Mouse (Mus musculus) neural tube, embryonic 14.5 days (tissue): Measurements from ENCODE around the gene Txndc2. TPM values are rescaled to one million over a fixed set of nuclear protein-coding genes. Genes with fewer than 3 reads are reported as not detected.

ENCODE experiments used
- polyA plus RNA-seq: library from polyadenylated mRNA; unstranded; fragments of >200 nt; fragmentation: Nextera tagmentation; extraction: Ambion mirVana; gene quantifications from 2 replicates; pipeline ENCODE4 v1.2.1, GENCODE M21; 2014

The Txndc2 gene
- polyA plus RNA-seq, 1 experiment from 2014 or later, result 0.11 TPM

Other genes with a start within 250 kb of the Txndc2 start
- 1.1 and 1.9 TPM in 2 replicates for gene Tmem232, start 101.4 kb downstream of the Txndc2 start, polyA plus RNA-seq
- 298 and 333 TPM in 2 replicates for gene Vapa, start 28.6 kb downstream of the Txndc2 start, polyA plus RNA-seq
- 70.8 and 81.4 TPM in 2 replicates for gene Rab31, start 130.6 kb upstream of the Txndc2 start, polyA plus RNA-seq
- 44.4 and 52.2 TPM in 2 replicates for gene Ppp4r1, start 140.4 kb upstream of the Txndc2 start, polyA plus RNA-seq
- gene Ralbp1, start 243.6 kb upstream of the Txndc2 start, polyA plus RNA-seq, result 39.5 and 45.9 TPM in 2 replicates